Mouse (Mus musculus): ENCODE measurements at regions not wholly inside any gene's neighbourhood (a gene's known extent, or its start where the extent isn't known, plus 50 kb on each side); places are given as distances from the start of the nearest gene placed in this dataset.

GRCm38 (mm10) chr3:38230796-38231195 lies 253.8 kb downstream of the Ankrd50 start:
- TF ChIP-seq CTCF (IDR thresholded peaks at IDR 0.05) (no peak), EP300 (IDR thresholded peaks at IDR 0.05) (no peak)
